Mouse (Mus musculus) liver, embryonic 14.5 days (tissue): Measurements from ENCODE around the gene Nf1.

Source experiments
- CTCF ChIP-seq: IDR thresholded peaks from 2 replicates; pipeline ENCODE4 v1.5.1; 2016; ENCODE audit warnings: antibody characterized with exemption, low read depth, control low read depth
- EP300 ChIP-seq: IDR thresholded peaks from 2 replicates; pipeline ENCODE4 v1.6.1; 2016; ENCODE audit warnings: antibody characterized with exemption, low read depth

- TF ChIP-seq EP300 (no peak), CTCF (no peak)
Observed at GRCm38 (mm10) chr11:79617991-79618390, 278.5 kb downstream of the Nf1 start.
